Mouse (Mus musculus) forebrain, postnatal 0 days (tissue): ENCODE data around the gene Pabpc1l. TPM values are rescaled to one million over a fixed set of nuclear protein-coding genes. Genes with fewer than 3 reads are reported as not detected.
A peak's percentile ranks its signal among the peaks of the same experiment; 100 is the strongest.

ENCODE experiments used
- ATAC-seq: fragments of 200-750 bp; cut with Nextera tagmentation; 2 replicates; pipeline ENCODE4 v1.8.0; 2017; ENCODE audit warnings: mild to moderate bottlenecking, moderate library complexity
- DNase-seq: peaks from one replicate; pipeline ENCODE4 v3.0.0-alpha.2; 2015
- H3K27ac ChIP-seq: fragments of 300-500 bp; sonication (generic); 2 replicates; pipeline ENCODE4 v1.5.1; 2014; ENCODE audit warnings: low read depth, mild to moderate bottlenecking, antibody characterized with exemption, low read length, moderate library complexity, mixed read lengths
- H3K27me3 ChIP-seq: fragments of 300-500 bp; sonication (generic); 2 replicates; pipeline ENCODE4 v1.6.1; 2014; ENCODE audit warnings: mild to moderate bottlenecking, low read length, mixed read lengths; ENCODE audit not compliant: insufficient read depth
- H3K36me3 ChIP-seq: fragments of 300-500 bp; sonication (generic); 2 replicates; pipeline ENCODE4 v1.6.1; 2014; ENCODE audit warnings: mild to moderate bottlenecking, moderate library complexity; ENCODE audit not compliant: insufficient read depth
- H3K4me1 ChIP-seq: fragments of 300-500 bp; sonication (generic); 2 replicates; pipeline ENCODE4 v1.6.1; 2014; ENCODE audit warnings: antibody characterized with exemption; ENCODE audit not compliant: insufficient read depth
- H3K4me2 ChIP-seq: fragments of 300-500 bp; sonication (generic); 2 replicates; pipeline ENCODE4 v1.6.1; 2014; ENCODE audit warnings: low read depth, mild to moderate bottlenecking, moderate library complexity
- H3K4me3 ChIP-seq: fragments of 300-500 bp; sonication (generic); 2 replicates; pipeline ENCODE4 v1.5.1; 2014; ENCODE audit warnings: low read depth, low read length, mixed read lengths
- H3K9ac ChIP-seq: fragments of 300-500 bp; sonication (generic); 2 replicates; pipeline ENCODE4 v1.6.1; 2014; ENCODE audit warnings: mild to moderate bottlenecking
- H3K9me3 ChIP-seq: fragments of 300-500 bp; sonication (generic); 2 replicates; pipeline ENCODE4 v1.6.1; 2016; ENCODE audit warnings: low read length
- CTCF ChIP-seq: sonication (generic); IDR thresholded peaks from 2 replicates; pipeline ENCODE4 v1.5.1; 2016; ENCODE audit warnings: antibody characterized with exemption, control low read depth, low read depth
- WGBS: fragments of 180-500 bp; shearing (Covaris S2); extraction: QIAGEN DNeasy Blood & Tissue Kit; methylation state at CpG from one replicate; pipeline ENCODE4 v1.1.7; 2014; 5-methylcytosine and 5-hydroxymethylcytosine counted together
- polyA plus RNA-seq: library from polyadenylated mRNA; unstranded; fragments of >200 nt; fragmentation: Nextera tagmentation; extraction: Ambion mirVana; gene quantifications from 2 replicates; pipeline ENCODE4 v1.2.1, GENCODE M21; 2015
- total RNA-seq: library from RNA; depleted of rRNA; stranded (reverse); fragments of >200 nt; gene quantifications from 2 replicates; pipeline ENCODE4 v1.2.3, GENCODE M21; 2014; rRNA removed

Pabpc1l gene
- 0.71 and 1.1 TPM in 2 replicates for total RNA-seq
- 1.8 and 2.6 TPM in 2 replicates for polyA plus RNA-seq

DNA sequence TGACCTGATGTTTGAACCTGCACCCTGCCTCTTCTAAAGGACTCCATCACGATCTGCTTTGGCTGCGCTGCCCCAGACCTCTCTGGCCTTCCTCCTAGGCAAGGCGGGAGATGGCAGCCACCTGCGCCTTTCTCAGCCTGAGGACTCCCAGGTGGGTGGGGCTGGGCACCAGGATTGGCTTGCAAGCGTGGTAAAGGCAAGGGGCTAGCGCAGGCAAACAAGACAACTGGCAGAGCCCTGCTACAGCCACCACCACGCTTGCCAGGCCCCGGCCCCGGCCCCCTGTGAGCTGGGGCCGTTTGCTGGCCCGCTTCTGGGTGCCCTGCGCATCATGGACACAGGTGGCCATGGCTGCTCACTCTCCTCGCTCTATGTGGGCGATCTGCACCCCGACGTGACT lies at the start of gene Pabpc1l:
Gene Pabpc1l, plus strand, starts transcription at position 301 of the 400 bp plus-strand sequence.
- Histone ChIP-seq H3K36me3 (no peaks in the 10 kb centered on the region), H3K27ac (no peak within 1 kb of the TSS), H3K4me1 (no peaks in the 10 kb centered on the region), H3K9me3 (no peaks in the 10 kb centered on the region), H3K4me3 (no peak within 1 kb of the TSS), H3K9ac (no peak within 1 kb of the TSS), H3K4me2 (no peak within 1 kb of the TSS), H3K27me3 (no peaks in the 10 kb centered on the region)
- no peak for DNase-seq
- no peak for ATAC-seq
- no peak for TF ChIP-seq CTCF
- 86% methylated on average over 16 of the region's 16 CpGs for WGBS

DNA sequence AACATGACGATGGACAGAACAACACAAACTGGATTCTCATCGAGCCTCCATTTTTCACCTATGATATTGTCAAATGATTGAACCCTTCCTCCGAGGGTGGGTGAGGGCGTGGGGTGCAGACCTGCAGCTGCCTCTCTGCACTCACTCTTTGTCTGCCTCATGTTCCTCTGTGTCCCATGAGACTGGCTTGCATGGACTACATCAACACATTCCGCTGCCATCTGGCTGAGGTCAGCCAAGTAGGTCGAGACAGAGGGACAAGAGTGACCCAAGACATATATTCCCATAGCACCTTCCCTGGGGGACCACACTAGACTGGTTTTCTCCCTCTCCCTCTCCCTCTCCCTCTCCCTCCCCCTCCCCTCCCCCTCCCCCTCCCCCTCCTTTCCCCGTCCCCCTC lies 48.8 kb upstream of the Pabpc1l start:
- H3K4me3 ChIP-seq: no peak overlapping the region
- no peaks in the 10 kb centered on the region for H3K9me3 ChIP-seq
- DNase-seq: no peak
- TF ChIP-seq CTCF: no peak
- H3K9ac ChIP-seq: no peak overlapping the region
- H3K27ac ChIP-seq: no peak overlapping the region
- no peaks in the 10 kb centered on the region for H3K4me1 ChIP-seq
- ATAC-seq: no peak
- 95% methylated on average over 6 of the region's 7 CpGs for WGBS
- H3K27me3 ChIP-seq: no peaks in the 10 kb centered on the region
- H3K36me3 ChIP-seq: no peaks in the 10 kb centered on the region
- no peak overlapping the region for H3K4me2 ChIP-seq

DNA sequence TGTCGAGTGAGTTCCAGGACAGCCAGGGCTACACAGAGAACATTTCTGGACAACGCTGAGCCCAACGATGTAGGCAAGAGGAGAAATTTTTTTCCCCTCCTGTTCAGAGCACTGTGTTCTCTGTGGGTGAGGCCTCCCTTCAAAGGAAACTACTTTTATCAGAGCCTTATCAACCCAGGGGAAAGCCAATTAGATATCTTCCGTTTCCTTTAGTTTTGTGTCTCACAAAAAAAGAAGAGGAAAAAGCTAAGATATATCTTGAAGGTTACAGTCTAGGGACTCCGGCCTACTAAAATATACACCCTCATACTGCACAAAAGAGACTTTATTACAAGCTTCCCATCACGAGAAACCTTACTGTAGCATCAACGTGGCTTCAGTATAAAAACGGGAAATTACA lies 38.0 kb upstream of the Pabpc1l start:
- Histone ChIP-seq H3K9me3 (no peaks in the 10 kb centered on the region), H3K27ac (no peak overlapping the region), H3K27me3 (no peaks in the 10 kb centered on the region), H3K4me3 (no peak overlapping the region), H3K4me1 (no peaks in the 10 kb centered on the region), H3K4me2 (no peak overlapping the region), H3K36me3 (no peaks in the 10 kb centered on the region), H3K9ac (no peak overlapping the region)
- no peak for ATAC-seq
- 81% methylated on average over 8 of the region's 8 CpGs for WGBS
- DNase-seq: no peak
- no peak for TF ChIP-seq CTCF

DNA sequence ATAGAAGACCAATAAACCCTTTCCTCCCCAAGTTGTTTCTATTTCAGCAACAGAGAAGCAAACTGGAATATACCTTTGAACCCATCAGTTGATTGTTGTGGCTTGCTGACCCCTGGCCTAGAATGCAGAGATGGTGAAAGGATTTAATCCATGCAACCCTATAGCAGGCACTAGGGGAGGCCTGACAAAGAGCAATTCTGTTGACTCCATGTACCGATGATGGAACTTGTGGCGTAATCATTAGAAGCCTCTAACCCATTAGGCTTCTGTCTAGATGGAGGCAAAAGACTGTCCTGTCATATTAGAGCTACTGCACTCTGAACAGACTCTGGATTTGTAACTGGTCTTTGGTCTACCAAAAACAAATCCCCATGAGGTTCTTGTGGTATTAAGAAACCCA lies 32.4 kb upstream of the Pabpc1l start:
- Histone ChIP-seq H3K27ac (no peak overlapping the region), H3K4me2 (no peak overlapping the region), H3K36me3 (peaks cover 2% of the 10 kb centered on the region; the same call in 1 of the 2 replicates), H3K4me1 (peaks cover 9% of the 10 kb centered on the region; the same call in 1 of the 2 replicates), H3K27me3 (no peaks in the 10 kb centered on the region), H3K9ac (no peak overlapping the region), H3K9me3 (no peaks in the 10 kb centered on the region), H3K4me3 (no peak overlapping the region)
- DNase-seq: no peak
- TF ChIP-seq CTCF: no peak
- 94% methylated on average over 2 of the region's 2 CpGs for WGBS
- no peak for ATAC-seq

DNA sequence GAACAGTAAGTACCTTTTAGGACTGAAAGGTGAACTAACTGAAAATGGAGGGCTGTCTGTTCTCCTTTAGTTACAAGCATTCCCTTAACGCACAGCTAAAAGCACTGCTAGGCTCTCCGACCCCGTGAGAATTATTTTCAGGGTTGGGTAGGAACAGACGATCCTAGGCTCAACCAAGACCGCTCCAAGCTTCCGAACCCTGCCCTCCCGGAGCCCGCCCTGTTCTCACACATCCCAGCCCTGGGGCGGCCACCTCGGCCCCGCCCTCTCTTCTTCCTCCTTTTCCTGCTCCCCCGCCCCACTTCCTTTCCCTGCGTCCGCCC lies 30.6 kb upstream of the Pabpc1l start, which contains the start of gene Ywhab:
Gene Ywhab, plus strand, starts transcription at position 307 of the 323 bp plus-strand sequence.
- WGBS: under 1% methylated on average over 13 of the region's 14 CpGs
- ATAC-seq (no peak), DNase-seq (no peak)
- Histone ChIP-seq H3K36me3 (peaks cover 9% of the 10 kb centered on the region; the same call in 1 of the 2 replicates), H3K27me3 (no peaks in the 10 kb centered on the region), H3K4me3 (peak within 1 kb of the TSS; percentile 97), H3K9me3 (no peaks in the 10 kb centered on the region), H3K27ac (peak within 1 kb of the TSS; percentile 92), H3K4me2 (peak within 1 kb of the TSS; percentile 59), H3K9ac (peak within 1 kb of the TSS; percentile 94), H3K4me1 (peaks cover 15% of the 10 kb centered on the region; the same call in 1 of the 2 replicates)
- TF ChIP-seq CTCF: no peak

DNA sequence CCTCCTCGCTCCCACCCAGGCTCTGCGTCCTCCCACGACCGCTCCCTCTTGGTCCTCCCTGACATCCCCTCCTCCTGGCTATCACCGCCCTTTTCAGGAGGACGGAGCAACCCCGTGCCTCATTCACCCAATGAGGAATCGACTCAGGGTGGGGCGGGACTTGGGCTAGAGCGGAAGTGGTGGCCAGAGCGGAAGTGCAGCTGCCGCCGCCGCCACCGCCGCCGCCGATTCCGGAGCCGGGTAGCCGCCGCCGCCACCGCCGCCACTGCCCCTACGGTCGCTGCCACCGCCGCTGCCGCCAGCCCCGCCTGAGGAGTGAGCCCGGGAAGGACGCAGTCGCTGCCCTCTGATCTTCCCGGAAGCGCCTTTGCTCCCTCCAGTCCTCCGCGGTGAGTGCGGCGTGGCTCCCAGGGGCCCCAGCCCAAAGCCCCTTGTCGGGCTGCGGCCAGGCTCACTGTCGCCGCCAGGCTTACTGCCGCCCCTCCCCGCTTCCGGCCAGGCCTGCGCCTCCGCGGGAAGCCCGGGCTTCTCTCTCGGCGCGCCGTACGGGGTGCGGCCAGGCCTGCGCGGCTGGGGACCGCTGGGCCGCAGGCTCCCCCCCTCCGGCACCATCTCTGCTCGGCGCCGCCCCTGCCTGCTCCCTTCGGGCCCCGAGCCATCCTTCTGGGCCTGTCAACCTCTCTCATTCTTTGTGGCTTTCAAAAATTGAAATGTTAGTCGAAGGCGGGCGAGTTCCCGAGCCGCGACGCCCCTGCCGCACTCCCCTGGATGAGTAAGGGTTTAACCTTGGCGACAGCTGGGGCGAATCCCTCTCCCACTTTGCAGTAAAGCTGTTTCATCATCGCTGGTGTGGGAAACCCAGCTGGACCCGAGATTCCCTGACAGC lies 30.0 kb upstream of the Pabpc1l start:
- H3K27ac ChIP-seq: peak overlapping the region; percentile 92
- no peaks in the 10 kb centered on the region for H3K9me3 ChIP-seq
- DNase-seq (peak; percentile 96), ATAC-seq (peak; percentile 100)
- TF ChIP-seq CTCF: 0 out of 2 replicates have a peak, but pooled peaks have one; percentile 3
- 1% methylated on average over 69 of the region's 79 CpGs for WGBS
- H3K4me1 ChIP-seq: peaks cover 15% of the 10 kb centered on the region; the same call in 1 of the 2 replicates
- peaks cover 9% of the 10 kb centered on the region; the same call in 1 of the 2 replicates for H3K36me3 ChIP-seq
- peak overlapping the region; percentile 94 for H3K9ac ChIP-seq
- no peaks in the 10 kb centered on the region for H3K27me3 ChIP-seq
- peak overlapping the region; percentile 97 for H3K4me3 ChIP-seq
- peak overlapping the region; percentile 59 for H3K4me2 ChIP-seq

DNA sequence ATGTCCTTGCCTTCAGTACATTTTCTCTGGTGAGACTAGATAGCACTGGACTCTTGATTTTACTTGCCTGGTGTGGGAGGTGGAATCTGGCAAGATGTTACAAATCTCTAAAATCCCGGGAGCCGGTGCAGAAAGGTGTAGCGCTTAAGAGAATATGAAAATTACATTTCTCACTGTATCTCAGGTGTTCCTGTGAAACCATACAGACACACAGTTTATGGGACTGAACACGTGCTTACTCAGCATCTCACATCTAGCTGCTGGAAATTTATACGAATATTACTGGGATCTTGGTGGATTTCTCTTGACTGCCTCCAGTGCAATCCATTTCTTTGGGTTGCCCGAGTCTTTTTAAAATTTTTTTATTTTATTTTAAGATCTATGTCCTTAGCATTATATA lies 29.0 kb upstream of the Pabpc1l start:
- WGBS: 70% methylated on average over 6 of the region's 6 CpGs
- Histone ChIP-seq H3K4me1 (peaks cover 15% of the 10 kb centered on the region; the same call in 1 of the 2 replicates), H3K36me3 (peaks cover 9% of the 10 kb centered on the region; the same call in 1 of the 2 replicates), H3K27ac (no peak overlapping the region), H3K9ac (peak overlapping the region; percentile 94), H3K27me3 (no peaks in the 10 kb centered on the region), H3K4me3 (peak overlapping the region; percentile 97), H3K4me2 (peak overlapping the region; percentile 59), H3K9me3 (no peaks in the 10 kb centered on the region)
- no peak for ATAC-seq
- no peak for TF ChIP-seq CTCF
- no peak for DNase-seq
